Mouse (Mus musculus) right cerebral cortex, adult 18-20 months (tissue): ENCODE results near the gene Fiz1.

ENCODE experiments used
- DNase-seq: peaks from one replicate; pipeline ENCODE4 v3.0.0; 2022; ENCODE audit warnings: mixed read lengths

Gene Fiz1

DNA sequence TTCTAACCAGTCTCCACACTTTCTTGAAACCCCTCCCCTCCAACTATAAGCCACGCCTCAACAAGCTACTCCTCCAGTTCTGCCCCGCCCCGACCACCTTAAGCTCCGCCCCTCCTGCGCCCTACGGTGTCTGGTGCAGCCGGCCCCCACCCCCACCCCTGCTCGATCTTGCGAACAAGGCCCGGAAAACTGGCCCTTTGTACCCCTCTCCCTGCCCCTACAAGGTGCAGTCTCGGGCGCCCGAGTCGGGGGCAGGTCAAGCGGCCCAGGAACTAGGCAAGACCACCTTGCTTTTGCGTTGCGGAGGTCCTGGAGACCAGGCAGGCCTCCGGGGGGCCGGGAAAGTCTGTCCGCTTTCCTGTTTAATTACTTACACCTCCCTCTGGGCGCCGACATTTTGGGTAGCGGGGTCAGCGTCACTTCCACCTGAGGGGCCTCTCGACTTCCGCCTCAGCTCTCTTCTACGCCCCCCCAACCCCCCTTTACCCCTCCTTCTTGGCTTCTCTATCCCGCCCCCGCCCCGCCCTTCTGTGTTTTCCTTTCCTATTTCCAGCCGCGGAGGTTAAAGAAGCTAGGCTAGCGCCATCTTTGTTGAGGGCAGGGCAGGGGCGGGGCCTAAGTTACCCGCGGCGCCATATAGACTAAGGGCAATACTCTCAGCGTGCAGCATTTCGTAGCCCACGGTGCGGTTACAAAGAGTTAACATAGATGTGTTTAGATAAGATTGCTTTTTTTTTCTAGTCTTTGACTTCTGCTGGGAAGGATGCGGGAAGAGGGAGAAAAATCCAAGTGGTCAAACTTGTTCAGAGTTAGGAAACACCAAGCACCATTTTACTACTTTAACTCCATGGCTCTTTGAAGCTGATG lies at the start of gene Fiz1, which contains the start of gene Zfp524:
Gene Fiz1 (minus strand): TSS at position 447 of the 867 bp plus-strand sequence.
Gene Zfp524 (plus strand): TSS at position 165 of the 867 bp plus-strand sequence.
- peak; percentile 97 for DNase-seq

DNA sequence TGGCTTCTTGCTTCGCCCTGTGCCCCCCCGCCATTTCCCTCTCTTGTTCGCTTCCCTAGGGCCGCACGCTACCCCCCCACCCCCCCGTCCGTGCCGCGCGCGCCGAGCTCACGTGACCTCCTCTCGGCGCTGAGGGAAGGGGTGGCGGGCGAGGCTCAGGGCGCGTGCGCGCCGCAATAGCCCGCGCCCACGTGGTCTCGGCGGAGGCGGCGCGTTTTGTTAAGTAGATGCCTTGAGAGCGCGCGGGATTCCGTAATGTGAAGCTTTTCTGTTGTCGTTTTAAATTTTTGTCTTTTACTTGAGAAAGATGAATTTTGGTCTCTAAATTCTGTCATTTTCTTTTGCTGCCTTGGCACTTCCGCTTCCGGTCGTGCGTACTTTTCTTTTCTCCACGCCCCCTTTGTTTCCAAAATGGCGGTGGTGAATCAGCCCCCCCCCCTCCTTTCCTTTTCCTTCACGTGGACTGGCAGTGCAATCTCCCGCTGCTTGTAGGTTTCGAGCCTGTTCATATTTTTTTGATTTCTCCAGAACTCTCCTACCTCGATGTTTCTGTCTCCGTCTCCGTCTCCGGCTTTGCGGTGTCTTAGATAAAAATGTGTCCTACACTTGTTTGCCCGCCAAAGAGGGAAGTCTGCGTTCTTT lies 48.0 kb upstream of the Fiz1 start:
- no peak for DNase-seq

DNA sequence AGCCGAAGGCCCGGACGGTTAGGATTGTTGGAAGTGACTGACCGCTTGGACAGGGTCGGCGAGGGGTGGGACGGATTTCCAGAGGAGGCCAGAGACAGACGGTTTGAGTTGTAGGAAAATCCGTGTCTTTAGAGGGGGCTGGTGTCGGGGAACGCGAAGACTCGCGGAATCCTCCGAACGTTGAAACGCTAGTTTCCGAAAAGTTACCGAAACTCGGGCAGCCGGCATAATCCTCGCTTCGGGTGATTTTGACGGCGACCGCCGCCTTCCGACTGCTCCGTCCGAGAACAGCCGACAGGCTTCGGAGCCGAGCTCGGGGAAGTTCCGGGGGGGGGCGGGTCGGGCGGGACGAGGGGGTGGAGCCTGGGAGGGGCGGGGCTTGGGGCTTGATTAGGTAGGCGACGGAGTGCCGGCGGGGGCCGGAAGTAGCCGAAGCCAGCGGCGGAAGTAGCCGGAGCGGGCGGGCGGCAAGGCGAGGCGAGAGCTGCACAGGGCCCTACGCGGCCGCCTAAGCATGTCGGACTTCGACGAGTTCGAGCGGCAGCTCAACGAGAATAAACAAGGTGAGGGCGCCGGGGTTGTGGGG lies 47.4 kb upstream of the Fiz1 start, which contains the start of gene U2af2:
Gene U2af2 (plus strand): TSS at position 370 of the 586 bp plus-strand sequence.
- peak; percentile 94 for DNase-seq

DNA sequence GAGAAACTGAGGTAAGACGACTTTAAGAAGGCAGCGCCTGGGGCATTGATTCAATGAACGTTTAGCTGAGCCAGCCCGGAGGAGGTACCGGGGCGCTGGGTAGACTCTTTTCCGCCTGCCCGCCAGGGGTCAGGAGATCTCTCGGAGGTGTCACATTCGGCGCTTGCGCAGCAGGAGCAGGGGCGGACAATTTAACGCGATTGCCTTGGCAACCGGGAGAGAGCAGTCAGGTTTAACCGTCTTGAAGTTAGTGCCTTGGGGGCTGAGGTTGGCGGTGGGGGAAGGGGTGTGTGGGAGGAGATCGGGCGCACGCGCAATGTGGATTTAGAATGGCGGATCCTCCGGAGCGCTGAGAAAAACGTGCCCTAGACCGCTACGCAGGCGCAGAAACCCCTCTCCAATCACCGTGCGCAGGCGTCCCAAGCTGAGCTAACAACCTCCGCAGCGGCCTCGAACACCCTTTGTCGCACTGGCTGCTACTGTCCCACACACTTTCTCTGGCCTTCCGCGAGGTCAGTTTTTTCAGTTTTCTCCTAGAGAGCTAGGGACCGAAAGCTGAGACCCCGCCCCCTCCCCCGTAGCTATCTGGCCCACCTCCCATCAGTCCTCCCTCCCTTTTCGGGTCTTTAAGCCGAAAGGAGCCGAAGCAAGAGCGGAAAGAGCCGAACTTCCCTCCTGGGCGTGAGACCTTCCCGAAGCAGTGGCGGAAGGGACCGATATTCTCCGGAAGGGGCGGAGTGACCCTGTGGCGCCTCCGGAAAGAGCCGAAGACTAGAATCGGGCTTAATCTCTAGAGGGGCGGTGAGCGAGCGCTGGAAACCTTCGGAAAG lies 46.7 kb upstream of the Fiz1 start:
- peak; percentile 98 for DNase-seq

DNA sequence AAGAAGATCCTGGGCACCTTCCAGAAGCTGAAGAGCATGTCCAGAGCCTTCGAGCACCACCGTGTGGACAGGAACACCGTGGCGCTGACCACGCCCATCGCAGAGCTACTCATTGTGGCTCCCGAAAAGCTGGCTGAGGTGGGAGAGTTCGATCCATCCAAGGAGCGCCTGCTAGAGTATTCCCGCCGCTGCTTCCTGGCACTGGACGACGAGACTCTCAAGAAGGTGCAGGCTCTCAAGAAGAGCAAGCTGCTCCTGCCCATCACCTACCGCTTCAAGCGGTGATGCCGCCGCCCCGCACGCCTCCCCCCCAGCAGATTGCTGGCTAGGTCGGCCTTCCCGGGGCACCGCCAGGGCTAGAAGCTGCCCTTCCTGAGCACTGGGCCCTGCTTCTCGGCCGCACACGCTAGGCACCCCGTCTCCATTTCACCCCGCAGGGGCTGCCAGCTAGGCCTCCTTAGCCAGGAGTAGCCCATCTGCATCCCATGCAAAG lies 45.8 kb upstream of the Fiz1 start:
- peak; percentile 81 for DNase-seq

DNA sequence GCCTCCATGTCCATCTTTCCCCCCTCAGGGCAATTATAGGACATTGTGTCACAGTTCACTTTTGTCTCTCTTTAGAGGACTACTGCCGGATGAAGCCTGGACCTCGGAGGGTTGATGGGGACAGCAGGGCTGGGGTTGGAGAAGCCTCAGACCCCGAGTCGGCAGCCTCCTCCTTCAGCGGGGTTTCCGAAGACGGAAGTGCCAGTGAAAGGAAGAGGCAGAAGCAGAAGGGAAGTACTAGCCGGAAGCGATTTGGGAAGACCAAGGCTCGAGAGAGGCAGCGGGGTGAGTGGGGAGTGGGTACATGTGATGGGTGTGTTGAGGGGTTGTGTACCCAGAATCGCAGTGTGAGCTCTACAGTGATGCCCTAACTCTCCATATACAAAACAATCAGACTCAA lies 44.9 kb upstream of the Fiz1 start:
- DNase-seq = no peak

DNA sequence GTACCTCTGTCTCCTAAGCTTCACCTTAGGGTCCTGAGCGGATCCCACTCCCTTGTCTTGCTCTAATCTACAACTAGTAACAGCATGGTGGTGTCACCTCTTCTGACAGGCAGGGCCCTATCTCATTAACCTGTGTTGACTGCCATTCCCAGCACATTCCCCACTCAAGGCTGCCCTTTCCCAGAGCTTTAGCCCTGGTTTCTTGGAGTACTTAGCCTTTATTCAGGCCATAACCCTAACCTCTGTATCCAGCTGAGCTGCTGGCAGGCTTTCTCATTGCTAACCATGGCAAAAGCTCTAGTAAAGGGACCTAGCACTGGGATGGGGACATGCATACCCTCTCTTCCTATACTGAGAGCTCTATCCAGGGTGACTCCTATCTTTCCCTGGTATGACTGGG lies 44.1 kb upstream of the Fiz1 start:
- DNase-seq = no peak

DNA sequence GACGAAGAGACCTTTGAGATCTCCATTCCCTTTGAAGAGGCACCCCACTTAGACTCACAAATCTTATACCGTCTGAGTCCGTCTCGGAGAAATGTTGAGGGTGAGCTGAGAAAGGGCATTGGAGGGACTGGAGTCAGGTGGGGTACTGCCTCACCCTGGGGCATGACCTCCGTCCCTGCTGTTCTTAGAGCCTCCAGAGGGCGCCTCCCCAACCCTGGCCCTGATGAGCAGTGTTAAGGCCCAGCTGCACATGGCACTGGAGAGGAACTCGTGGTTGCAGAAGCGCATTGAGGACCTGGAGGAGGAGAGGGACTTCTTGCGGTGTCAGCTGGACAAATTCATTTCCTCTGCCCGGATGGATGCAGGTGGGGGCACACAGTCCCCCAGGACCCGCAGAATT lies 43.3 kb upstream of the Fiz1 start:
- peak; percentile 25 for DNase-seq

DNA sequence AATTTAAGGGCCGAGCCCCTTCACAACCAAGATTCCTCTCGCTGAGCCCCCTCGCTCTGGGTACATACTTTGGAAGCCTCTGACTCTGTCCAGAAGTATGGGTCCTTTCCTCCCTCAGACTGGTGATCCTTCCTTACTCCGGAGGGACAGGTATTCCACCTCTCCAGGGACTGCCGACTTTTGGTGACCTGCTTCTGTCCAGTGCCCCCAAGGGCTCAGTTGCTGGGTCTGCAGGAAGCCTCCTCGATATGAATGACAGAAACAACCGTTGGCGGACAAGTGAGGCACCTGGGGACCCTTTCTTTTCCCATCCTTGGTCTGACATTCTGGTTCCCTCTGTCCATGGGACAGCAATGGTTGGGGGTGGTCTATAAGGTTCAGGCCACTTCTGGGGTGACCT lies 42.9 kb upstream of the Fiz1 start:
- DNase-seq = no peak

DNA sequence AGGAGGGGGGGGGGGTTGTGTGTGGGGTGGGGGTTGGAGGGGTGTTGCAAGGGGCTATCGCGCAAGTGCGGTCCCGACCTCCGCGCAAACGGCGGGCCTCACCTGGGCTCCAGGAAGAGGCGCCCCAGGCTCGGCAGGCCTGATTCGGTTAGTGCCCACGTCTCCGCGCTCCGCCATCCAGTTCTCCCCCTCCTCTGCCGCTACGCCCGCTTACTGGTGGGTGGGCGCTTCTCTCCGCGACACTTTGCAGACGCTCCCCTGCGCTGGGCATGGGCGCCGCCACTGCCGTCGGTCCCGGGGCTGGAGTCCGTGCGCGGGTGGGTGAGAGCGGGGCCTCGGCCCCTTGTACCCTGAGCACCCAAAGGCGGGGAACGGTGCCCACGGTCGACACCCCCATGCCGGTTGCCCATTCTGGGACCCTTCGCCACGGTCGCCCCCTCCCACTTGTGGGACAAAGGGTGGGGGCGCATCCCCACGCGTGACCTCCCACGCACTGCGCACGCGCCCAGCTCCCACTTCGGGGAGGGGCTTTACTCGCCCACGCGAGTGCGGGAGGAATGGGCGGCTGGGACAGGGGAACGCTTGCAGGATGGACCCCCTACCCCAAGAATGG lies 42.3 kb upstream of the Fiz1 start:
- DNase-seq = peak; percentile 67

DNA sequence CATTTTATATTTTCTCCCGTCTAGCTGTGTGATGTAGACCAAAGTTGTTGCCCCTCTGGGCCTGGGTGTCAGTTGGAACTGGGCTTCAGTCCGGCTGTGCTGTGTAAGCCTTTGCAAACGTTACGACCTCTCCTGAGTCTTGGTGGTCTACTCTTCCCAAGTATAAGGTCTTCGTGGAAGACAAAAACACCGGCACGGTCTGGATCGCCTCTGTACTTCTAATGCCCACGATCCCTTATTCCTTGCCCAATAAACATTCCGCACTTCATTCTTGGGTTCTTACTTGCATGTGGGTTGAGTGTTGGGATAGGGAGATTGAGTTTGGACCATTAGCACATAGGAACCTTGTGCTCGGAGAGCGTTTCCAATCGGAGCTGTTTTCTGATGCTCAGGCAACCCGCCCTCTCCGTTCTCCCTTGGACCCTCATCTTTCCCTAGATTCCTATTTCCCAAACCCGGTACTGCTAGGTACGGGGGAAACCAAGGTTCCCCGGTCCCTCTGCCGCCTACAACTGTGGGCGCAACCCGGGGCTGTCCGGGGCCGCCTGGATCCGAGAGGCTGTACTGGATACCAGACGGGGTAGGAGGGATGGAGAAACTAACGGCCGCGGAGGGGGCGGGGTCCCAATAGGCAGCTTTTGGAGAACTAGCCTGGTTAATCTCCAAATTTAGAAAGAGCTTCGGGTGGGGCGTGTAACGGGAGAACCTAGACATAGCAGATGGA lies 39.1 kb upstream of the Fiz1 start:
- no peak for DNase-seq

DNA sequence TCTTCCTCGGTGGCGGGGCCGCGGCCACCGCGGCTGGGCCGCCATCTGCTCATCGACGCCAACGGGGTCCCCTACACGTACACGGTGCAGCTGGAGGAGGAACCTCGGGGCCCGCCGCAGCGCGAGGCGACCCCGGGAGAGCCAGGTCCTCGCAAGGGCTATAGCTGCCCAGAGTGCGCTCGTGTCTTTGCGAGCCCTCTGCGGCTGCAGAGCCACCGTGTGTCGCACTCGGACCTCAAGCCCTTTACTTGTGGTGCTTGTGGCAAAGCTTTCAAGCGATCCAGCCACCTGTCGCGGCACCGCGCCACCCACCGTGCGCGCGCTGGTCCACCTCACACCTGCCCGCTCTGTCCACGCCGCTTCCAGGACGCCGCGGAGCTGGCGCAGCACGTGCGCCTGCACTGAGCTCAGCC lies 38.4 kb upstream of the Fiz1 start:
- DNase-seq = no peak

DNA sequence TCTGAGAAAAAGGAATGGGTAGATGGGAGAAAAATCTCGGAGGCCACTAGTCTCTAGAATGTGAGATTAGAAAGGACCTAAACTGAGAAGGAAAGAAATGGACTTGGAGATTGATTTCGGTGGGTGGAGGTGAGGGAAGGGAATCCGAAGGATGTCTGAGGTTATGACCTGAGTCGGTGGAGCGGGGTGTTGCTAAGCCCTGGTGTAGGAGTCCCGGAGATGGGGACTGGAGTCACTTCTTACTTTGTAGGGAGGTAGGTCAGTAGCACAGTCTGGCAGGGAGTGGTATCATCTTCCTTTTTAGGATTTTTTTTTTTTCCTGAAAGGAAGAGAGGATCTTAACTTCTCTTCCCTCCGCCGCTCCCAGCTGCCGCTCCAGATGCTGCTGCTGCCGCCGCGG lies 37.9 kb upstream of the Fiz1 start:
- DNase-seq = no peak

DNA sequence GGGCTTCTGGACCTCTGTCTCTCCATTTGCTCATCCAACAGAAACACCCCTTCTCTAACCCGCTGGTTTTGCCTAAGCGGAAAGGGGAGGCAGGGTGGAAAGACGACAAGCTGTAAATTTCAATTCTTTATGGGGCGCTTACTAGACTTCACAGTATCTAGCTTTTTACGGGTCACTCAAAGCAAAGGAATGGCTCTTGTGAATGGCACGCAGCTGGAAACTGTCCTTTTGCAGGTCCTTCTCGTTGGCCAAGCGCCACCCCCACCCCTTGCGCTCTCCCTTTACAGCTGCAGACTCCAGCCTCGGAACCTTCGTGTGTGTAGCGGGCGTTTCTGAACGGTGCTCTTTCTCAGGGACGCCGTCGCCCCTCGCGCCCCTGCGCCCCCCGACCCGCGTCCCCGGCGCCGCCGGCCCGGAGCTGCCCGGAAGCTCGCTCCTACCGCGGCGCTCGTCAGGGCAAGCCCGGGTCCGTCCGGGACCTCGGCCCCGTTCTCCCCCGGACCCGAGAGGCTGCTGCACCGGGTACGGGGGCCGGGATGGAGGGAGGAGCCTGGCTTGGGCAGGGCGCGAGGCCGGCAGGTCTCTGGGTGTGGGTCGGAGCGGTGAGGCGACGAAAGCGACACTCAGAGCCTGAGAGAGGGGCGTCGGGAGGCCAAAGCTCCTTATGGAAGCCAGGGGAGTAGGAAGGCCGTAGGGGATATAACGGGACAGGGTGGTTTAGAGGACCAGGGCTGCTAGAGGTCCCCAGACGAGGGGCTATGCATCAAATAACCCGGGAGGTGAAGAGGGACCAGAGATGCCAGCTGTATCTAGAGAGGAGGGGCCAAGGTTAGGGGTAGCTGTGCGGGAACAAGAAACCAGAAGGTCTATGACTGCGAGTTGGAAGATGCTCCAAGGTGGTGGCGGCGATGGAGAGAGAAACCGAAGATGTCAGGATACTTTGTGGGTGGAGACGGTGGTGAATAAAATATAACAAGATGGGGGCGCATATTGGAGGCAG lies 37.0 kb upstream of the Fiz1 start, which contains the start of gene Zfp580:
Gene Zfp580 (plus strand): TSS at position 346 of the 1,000 bp plus-strand sequence.
- DNase-seq = peak; percentile 77

DNA sequence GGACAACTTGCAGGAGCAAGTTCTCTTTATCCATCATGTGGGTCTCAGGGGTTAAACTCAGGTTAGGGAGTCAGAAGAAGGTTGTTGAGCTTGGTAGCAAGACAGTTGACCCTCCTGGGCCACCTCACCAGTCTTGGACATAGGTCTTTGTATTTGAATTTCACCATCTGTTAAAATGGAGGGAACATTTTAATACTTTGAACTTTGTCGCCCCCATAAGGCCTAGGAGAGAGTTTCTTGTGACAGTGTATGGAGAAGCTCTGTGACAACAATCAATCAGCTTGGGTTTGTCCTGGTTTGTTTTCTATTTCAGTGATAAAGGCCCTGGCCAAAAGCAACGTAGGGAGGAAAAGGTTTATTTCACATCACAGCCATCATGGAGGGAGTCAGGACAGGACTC lies 32.8 kb upstream of the Fiz1 start:
- DNase-seq = no peak

DNA sequence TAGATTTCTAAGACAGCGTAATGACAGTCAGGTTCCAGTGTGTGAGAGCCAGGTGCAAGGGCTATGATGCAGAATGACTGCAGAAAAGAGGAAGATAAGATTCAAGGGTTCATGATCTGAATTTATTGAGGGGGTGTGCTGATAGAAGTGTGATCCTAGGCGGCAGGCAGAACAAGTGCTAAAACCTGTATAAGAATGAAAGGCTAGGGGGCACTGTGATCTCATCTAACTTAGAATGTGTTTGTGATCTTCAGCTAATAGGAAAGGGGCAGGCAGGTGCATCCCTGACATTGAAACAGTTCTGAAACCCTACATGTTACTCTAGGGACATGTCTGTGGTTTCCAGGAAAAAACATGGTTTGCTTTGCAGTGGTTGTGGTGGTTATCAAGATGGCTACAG lies 31.6 kb upstream of the Fiz1 start:
- no peak for DNase-seq

DNA sequence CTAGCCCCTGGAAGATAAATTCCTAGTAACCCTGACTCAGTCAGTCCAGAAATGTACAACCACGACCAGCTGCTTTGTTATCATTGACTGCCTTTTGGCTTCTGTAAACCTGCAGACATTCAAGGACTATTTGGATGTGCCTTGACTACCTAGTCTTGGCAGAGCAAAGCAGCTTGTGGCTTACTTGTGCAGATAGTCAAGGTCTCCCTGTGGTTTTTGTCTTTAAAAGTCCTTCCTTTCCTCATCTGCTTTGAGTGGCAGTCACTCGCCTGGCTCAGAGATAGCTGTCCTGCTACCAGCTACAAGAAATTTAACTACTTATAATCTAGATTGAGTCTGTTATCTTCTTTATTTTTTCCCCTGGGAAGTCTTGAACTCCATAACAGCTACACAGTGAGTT lies 30.5 kb upstream of the Fiz1 start:
- no peak for DNase-seq

DNA sequence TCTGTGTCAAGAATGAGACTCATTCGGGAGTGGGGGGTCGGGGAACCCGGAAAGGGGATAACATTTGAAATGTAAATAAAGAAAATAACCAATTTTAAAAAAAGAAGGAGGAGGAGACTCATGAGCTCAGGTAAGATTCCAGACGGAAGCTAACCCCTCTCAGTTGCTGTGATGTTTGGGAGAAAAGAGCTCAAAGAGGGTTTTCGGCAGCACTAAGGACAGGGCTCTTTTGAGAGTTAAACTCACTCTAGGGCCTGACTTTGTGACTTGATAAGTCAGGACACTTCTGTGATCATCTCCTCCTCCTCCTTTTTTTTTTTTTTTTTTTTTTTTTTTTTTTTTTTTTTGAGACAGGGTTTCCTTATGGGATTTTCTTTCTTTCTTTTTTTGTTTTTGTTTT lies 24.4 kb upstream of the Fiz1 start:
- DNase-seq = no peak

DNA sequence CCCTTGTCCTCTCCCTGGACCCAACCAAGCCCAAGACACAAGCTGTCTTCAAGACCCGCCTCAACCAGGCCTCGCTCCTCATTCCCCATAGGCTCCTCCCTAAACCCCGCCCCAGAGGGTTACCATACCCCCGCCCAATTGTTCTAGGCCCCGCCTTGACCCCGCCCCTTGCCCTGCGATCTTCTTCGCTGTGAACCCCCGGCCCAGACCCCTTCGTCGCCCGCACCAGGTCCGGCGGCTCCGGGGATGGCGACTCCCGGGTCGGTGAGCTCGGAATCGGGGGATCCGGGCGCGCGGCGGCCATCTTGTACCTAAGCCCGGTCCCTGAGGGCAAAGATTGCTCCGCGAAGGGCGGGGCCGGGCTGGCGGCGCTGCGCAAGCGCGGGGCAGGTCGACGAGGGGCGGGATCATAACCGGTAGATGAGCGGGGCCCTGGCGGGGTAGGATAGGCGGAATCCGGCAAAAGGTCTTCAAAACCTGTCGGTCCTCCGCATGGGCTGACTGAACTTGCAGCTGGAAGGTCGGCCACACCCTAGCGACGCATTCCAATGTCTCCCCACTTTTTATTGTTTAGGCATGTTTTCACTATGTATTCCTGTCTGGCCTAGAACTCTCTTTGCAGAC lies 23.7 kb upstream of the Fiz1 start, which contains the start of gene Zfp784:
Gene Zfp784 (minus strand): TSS at position 338 of the 624 bp plus-strand sequence.
- DNase-seq = peak; percentile 93

DNA sequence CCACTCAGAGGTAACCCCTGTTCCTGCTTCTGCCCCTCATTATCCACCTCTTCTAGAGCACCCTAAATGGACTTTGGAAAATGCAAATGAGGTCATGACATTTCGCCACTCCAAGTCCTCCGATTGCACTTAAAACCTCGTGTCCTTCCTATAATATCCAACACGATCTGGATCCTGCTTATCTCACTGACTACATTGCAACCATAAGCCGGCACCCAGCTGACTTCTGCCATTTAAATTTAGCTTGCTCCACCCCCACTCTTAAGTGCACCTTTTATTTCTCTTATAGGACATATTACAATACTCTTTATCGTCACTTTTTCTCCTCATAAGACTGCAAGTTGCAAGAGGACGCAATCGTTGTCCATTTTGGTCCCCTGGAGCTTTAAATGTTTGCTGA lies 23.0 kb upstream of the Fiz1 start:
- no peak for DNase-seq
